Mouse (Mus musculus) cerebellum, adult 2 months (tissue): Measurements from ENCODE around the gene Mtfp1. TPM values are rescaled to one million over a fixed set of nuclear protein-coding genes. Genes with fewer than 3 reads are reported as not detected.

ENCODE experiments used
- DNase-seq, 2 experiments: peaks; one replicate each; pipeline ENCODE4 v3.0.0; 2021
- H3K27ac ChIP-seq: fragments of 200-500 bp; 2 replicates; pipeline ENCODE4 v1.5.1; 2012; ENCODE audit warnings: low read length, control low read depth, inconsistent platforms; ENCODE audit not compliant: insufficient read depth
- H3K27me3 ChIP-seq: fragments of 200-500 bp; 2 replicates; pipeline ENCODE4 v1.6.1; 2012; ENCODE audit warnings: inconsistent platforms, mild to moderate bottlenecking, low read length, moderate library complexity; ENCODE audit not compliant: control insufficient read depth, insufficient read depth
- H3K4me1 ChIP-seq: fragments of 200-500 bp; 2 replicates; pipeline ENCODE4 v1.6.1; 2011; ENCODE audit warnings: low read length; ENCODE audit not compliant: control insufficient read depth, insufficient read depth
- H3K4me3 ChIP-seq: fragments of 200-500 bp; replicated peaks from 2 replicates; pipeline ENCODE3; 2011; ENCODE audit warnings: mild to moderate bottlenecking, low read depth, low read length, control low read depth; ENCODE audit not compliant: insufficient read depth
- CTCF ChIP-seq: fragments of 200-500 bp; IDR thresholded peaks from 2 replicates; pipeline ENCODE4 v1.5.1; 2011; ENCODE audit warnings: low read depth, mild to moderate bottlenecking, control low read depth, low read length, moderate library complexity, borderline replicate concordance; ENCODE audit not compliant: insufficient read depth
- POLR2A ChIP-seq: fragments of 200-500 bp; IDR thresholded peaks from 2 replicates; pipeline ENCODE4 v1.6.1; 2011; ENCODE audit warnings: low read length, control low read depth, borderline replicate concordance; ENCODE audit not compliant: insufficient read depth
- WGBS: fragments of 180-500 bp; shearing (Covaris S2); methylation state at CpG from one replicate; pipeline ENCODE4 v1.1.7; 2018; 5-methylcytosine and 5-hydroxymethylcytosine counted together
- polyA plus RNA-seq: library from polyadenylated mRNA; depleted of rRNA; stranded (reverse); fragments of >200 nt; gene quantifications from 2 replicates; pipeline ENCODE4 v1.2.3, GENCODE M21; 2012

Mtfp1 gene
- polyA plus RNA-seq, 1 experiment = 65.2 TPM

DNA sequence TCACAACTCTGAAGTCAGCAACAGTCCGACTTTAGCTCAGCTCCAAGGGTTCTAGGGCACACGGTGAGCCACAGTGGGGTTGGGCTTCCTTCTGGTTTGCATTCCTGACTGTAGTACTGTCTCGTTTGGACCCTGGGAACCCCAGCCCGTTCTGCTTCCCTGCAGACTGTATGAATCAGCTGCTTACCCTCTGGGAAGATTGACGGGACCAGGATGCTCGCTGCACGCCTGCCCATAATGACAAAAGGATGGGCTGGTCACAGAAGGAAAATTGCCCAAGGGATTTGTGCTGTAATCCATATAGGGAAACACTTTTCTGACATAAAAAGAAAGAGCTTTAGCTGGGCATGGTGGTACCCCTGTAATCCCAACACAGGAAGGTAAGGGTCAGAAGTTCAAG is 3.6 kb upstream of the Mtfp1 start:
- no peaks in the 10 kb centered on the region for H3K27me3 ChIP-seq
- no peak for DNase-seq
- H3K27ac ChIP-seq = no peak overlapping the region
- H3K4me3 ChIP-seq = no peak overlapping the region
- TF ChIP-seq CTCF (no peak), POLR2A (no peak)
- H3K4me1 ChIP-seq = peaks cover 3% of the 10 kb centered on the region; the same call in 1 of the 2 replicates
- 59% methylated on average over 7 of the region's 7 CpGs for WGBS

DNA sequence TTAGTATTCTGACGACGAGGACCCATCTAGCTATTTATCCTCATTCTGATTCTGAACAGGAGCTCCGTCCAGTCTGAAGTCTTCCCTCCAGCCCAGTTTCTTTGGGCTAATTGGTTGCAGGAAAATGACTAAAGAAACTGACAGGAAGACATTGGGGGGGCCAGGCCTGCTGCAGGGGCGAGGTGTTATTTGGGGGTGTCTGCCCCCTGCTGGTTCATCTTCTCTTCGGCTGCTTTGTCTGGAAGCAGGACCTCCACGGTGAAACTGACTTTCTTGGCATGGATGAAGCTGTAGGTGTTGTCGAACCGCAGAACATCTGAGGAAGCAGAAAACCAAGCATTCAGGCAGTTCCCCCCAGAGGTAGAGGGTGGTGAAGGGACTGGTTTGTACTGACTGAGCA is 2.9 kb upstream of the Mtfp1 start:
- Histone ChIP-seq H3K27me3 (no peaks in the 10 kb centered on the region), H3K4me1 (peaks cover 3% of the 10 kb centered on the region; the same call in 1 of the 2 replicates), H3K27ac (no peak overlapping the region), H3K4me3 (no peak overlapping the region)
- no peak for DNase-seq
- 51% methylated on average over 8 of the region's 8 CpGs for WGBS
- TF ChIP-seq POLR2A = no peak
- TF ChIP-seq CTCF = no peak

DNA sequence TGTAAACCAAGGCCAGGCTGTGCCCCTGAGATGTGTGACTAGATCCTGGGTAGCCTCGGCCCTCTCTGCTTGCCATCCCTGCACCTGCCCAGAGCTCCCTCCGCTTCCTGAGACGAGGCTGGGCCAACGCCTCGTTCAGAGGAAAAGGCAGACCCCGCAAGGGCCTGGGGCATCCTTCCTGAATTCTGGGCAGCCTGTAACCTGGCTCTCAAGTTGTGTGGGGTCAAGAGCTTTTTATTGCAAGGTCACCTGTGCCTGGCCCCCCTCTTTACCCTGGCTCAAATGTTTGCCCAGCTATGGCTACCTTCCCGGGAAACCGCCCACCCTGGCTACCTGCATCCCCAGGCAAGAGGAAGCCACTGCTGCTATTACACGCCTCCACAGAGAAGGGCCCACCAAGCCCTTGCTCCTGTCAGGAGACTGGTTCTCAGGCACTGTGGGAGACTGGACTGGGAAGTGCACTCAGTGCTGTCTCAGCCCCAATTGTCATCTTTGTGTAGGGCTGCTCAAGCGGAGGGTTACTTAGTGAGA is 1.9 kb upstream of the Mtfp1 start:
- Histone ChIP-seq H3K4me1 (peaks cover 3% of the 10 kb centered on the region; the same call in 1 of the 2 replicates), H3K27ac (peak overlapping the region; percentile 83), H3K27me3 (no peaks in the 10 kb centered on the region), H3K4me3 (peak overlapping the region; percentile 68)
- 25% methylated on average over 10 of the region's 10 CpGs for WGBS
- TF ChIP-seq CTCF = no peak
- no peak for TF ChIP-seq POLR2A
- no peak for DNase-seq

DNA sequence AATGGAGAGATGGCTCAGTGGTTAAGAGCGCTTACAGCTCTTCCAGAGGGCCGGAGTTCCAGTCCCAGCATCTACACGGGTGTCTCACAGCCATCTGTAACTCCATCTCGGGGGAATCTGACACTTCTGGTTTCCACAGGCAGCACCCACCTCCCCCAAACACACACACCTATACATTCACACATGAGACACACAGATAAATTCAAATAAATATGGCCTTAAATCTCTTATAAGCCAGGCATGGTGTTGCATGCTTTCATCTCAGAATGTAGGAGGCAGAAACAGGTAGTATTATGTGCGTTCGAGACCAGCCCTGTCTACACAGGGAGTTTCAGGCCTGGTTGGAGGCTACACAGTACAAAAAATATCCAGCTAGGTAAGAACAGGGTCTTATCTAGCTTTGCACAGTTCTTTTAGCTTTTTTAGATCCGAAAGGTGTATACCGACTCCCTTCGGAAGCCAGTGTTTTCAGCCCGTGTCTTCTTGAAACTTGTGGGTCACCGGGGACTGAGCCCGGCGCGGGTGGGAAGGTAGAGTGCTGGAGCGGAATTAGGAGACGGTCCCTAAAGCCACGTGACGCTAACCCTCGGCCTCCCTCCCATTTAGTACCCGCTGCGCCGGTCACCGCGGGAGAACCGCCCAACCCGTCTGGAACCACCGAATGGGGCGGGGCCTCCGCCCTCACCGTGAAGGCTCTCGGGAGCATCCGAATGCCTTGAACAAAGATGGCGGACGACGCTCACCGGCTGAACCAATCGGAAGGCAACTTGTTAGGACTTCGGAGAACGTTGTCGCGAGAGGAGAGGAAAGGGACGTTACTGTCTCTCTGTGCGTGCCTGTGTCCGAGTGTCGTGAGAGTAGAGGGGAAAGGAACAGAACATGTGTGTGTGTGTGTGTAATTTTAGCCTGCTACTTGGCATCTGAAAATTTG is 1.1 kb upstream of the Mtfp1 start:
- H3K4me1 ChIP-seq = peaks cover 3% of the 10 kb centered on the region; the same call in 1 of the 2 replicates
- TF ChIP-seq POLR2A = peak; percentile 99; the same call in 1 of the 2 replicates
- TF ChIP-seq CTCF = no peak

DNA sequence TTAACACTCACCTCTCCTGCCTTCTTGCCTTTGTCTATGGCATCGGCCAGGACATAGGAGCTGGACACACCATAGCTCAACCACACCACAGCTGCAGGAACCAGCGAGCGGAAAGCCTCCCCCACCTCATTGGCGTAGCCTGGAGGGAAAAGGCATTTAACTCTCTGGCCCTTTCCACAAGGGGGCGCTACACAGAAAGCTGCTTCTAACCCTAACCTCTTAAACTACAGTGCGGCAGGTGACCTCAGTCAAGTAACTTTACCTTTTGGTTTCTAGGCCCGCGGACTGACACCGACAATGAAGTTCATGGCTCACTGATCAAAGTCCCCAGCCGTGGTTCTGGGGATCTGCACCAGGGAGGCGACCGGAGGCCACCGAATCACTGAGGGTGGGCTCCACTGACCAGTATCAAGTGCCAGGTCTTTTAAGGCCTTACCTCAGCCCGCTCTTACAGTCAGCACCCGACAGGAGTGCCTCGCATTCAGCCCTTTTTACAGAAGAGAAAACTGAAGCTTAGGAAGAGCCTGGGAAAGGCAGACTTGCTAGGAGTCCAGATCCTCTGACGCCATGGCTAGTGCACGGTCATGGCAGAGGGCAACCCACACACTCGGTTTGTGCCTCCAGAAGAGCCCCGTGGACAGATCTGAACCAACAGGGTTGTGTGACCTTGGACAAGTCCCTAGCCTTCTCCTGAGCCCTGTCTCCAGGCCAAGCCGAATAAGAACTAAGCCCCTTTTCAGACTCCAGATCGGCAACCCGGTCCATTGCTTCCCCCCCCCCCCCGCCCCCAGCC is 671 bp downstream of the Mtfp1 start:
- WGBS = 6% methylated on average over 24 of the region's 24 CpGs
- Histone ChIP-seq H3K27me3 (no peaks in the 10 kb centered on the region), H3K4me3 (peak overlapping the region; percentile 87), H3K4me1 (peaks cover 3% of the 10 kb centered on the region; the same call in 1 of the 2 replicates), H3K27ac (no peak overlapping the region)
- peak; percentile 60 to 68 for DNase-seq
- TF ChIP-seq CTCF = peak; percentile 69
- TF ChIP-seq POLR2A = no peak

More for the DNA sequence above, 1.1 kb upstream of the Mtfp1 start:
- 3% methylated on average over 45 of the region's 45 CpGs for WGBS
- no peaks in the 10 kb centered on the region for H3K27me3 ChIP-seq
- peak overlapping the region; percentile 68 for H3K4me3 ChIP-seq
- H3K27ac ChIP-seq = peak overlapping the region; percentile 83
- peak; percentile 99 for DNase-seq

DNA sequence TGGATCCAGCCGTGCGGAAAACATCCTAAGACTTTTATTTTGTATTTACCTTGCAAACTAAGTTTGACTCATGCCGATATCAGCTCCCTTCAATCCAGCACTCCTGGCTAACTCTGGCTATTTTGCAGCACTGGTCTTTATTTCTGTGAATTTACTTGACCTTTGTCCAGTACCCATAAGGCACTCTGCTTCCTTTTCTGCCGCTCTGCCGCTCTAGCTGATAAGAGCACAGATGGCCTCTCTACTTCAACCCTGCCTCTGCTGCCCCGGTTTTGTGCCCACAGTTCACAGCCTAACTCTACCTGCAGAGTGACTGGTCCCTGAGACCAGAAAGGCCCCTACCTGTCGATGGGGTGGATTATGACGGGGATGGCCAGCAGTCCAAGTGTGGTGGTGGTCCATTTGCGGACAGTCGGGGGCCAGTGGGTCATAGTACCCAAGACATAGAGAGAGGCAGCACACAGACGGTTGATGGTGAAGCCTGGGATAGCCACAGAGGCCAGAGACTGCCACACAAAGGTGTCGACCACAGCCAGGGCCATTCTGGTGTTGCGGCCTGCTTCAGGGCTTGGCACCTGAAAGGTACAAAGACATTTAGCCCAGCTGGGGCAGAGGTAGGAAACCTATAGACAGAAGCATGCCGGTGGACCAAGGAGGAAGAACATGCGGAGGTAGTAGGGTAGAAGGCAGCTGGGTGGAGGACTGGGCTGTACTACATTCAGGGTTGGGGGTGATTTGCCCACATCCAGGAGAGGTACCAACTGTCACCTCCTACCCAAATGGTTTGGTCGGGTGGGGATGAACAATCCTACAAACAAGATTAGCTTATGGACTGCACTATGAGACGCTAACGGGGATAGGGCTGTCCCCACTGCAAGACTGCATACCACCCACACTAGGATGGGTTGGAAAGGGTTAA is 1.5 kb downstream of the Mtfp1 start:
- DNase-seq = peak in 1 of 2 experiments; percentile 19
- no peaks in the 10 kb centered on the region for H3K27me3 ChIP-seq
- TF ChIP-seq CTCF (no peak), POLR2A (no peak)
- peaks cover 3% of the 10 kb centered on the region; the same call in 1 of the 2 replicates for H3K4me1 ChIP-seq
- no peak overlapping the region for H3K27ac ChIP-seq
- 75% methylated on average over 18 of the region's 18 CpGs for WGBS
- H3K4me3 ChIP-seq = peak overlapping the region; percentile 87
